Mouse (Mus musculus): Measurements from ENCODE around the gene Pnpla1.

Gene Pnpla1

DNA sequence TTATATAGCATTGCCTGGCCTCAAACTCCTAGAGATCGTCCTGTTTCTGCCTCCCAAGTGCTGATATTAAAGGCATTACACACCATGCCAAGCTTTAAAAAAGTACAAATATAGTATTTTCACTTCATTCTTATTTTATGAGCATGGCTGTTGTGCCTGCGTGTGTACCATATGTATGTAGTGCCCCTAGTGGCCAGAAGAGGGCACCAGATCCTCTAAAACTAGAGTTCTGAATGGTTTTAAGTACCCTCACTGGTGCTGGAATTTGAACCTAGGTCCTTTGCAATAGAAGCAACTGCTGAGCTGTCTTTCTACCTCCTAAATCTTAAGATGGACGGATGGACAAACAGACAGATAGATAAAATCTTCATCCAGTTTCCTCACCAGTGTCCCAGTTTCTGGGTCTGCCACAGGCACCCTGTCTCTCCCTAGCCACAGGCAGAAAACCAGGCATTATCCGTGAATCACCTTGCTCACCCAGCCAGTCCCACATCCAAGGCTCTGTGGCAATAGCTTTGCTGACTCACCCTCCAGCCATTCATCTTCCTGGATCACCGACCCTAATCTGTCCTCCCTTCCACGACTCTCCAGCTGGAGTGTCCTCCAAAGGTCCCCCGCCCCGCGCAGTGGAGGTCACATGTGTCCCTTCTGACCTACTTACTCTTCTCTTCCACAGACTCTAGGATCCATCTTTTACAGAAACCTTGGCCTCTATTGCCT lies 2.9 kb upstream of the Pnpla1 start:
- peaks cover 39% of the 10 kb centered on the region for H3K4me1 ChIP-seq (replicated peaks; ENCODE audit: low read depth, low read length)
- peaks cover 4% of the 10 kb centered on the region for H3K27me3 ChIP-seq (ENCODE audit: insufficient read depth, low read length)
- TF ChIP-seq NANOG (IDR thresholded peaks at IDR 0.05; ENCODE audit: borderline replicate concordance, low read length) (no peak), POU5F1 (IDR thresholded peaks at IDR 0.05; ENCODE audit: borderline replicate concordance, low read length) (no peak), CTCF (conservative IDR thresholded peaks at IDR 0.05; ENCODE audit: low read length) (peak; percentile 81)
- peaks cover 15% of the 10 kb centered on the region for H3K9me3 ChIP-seq (ENCODE audit: low read length)
- H3K36me3 ChIP-seq (ENCODE audit: insufficient read depth, low read length): no peaks in the 10 kb centered on the region
- no peak overlapping the region for H3K4me3 ChIP-seq (replicated peaks; ENCODE audit: low read length)

DNA sequence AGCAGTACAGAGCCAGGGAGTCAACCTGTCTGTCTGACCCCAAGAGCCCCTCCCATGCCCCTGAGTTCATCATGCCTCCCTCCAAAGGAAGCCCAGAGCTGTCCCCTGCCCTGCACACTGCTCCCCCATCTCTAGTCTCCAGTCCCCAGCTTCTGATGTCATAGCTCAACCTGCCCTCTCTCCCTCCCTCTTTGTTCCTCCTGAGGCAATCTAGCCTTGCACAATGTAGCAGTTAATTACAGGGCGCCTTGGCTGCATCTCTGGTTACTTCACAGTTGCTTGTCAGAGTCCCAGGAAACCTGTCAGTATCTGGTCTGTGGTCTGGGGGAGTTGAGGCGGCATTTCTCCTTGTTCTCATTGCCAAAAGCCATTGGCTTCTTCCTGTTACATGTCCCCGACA lies 2.2 kb upstream of the Pnpla1 start:
- H3K4me1 ChIP-seq (replicated peaks; ENCODE audit: low read depth, low read length): peaks cover 39% of the 10 kb centered on the region
- no peak overlapping the region for H3K4me3 ChIP-seq (replicated peaks; ENCODE audit: low read length)
- TF ChIP-seq NANOG (IDR thresholded peaks at IDR 0.05; ENCODE audit: borderline replicate concordance, low read length) (no peak), CTCF (conservative IDR thresholded peaks at IDR 0.05; ENCODE audit: low read length) (no peak), POU5F1 (IDR thresholded peaks at IDR 0.05; ENCODE audit: borderline replicate concordance, low read length) (no peak)

GRCm38 (mm10) chr17:28863926-28864325 lies 5.7 kb downstream of the Pnpla1 start:
- TF ChIP-seq NANOG (IDR thresholded peaks at IDR 0.05; ENCODE audit: borderline replicate concordance, low read length) (no peak), CTCF (conservative IDR thresholded peaks at IDR 0.05; ENCODE audit: low read length) (no peak), POU5F1 (IDR thresholded peaks at IDR 0.05; ENCODE audit: borderline replicate concordance, low read length) (no peak)
- Histone ChIP-seq H3K27me3 (ENCODE audit: insufficient read depth, low read length) (peaks cover 4% of the 10 kb centered on the region; the same call in 1 of the 2 replicates), H3K4me1 (replicated peaks; ENCODE audit: low read depth, low read length) (peaks cover 32% of the 10 kb centered on the region), H3K9me3 (ENCODE audit: low read length) (no peaks in the 10 kb centered on the region), H3K4me3 (replicated peaks; ENCODE audit: low read length) (no peak overlapping the region), H3K36me3 (ENCODE audit: insufficient read depth, low read length) (no peaks in the 10 kb centered on the region)

More for the DNA sequence above, 2.2 kb upstream of the Pnpla1 start:
- Histone ChIP-seq H3K36me3 (ENCODE audit: insufficient read depth, low read length) (no peaks in the 10 kb centered on the region), H3K27me3 (ENCODE audit: insufficient read depth, low read length) (peaks cover 4% of the 10 kb centered on the region), H3K9me3 (ENCODE audit: low read length) (peaks cover 15% of the 10 kb centered on the region)

DNA sequence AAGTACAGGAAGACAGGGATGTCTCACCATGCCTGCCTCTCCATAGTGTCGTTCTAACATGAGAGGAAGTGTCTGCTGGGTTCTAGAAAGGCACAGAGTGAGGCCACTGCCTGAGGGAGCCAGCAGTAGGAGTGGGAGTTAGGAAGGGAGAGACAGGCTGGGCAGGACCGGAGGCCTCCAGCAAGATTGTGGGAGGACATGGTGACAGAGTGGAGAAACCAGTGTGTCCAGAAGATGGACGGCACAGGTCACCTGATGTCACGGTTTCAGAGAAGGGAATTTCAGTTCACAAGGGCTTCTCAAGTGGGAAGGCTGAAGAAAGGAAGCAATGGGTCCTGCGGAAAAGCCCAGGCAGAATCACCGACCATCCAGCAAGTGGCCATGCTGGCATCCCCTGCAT lies 6.3 kb downstream of the Pnpla1 start:
- H3K9me3 ChIP-seq (ENCODE audit: low read length): no peaks in the 10 kb centered on the region
- no peaks in the 10 kb centered on the region for H3K36me3 ChIP-seq (ENCODE audit: insufficient read depth, low read length)
- no peak overlapping the region for H3K4me3 ChIP-seq (replicated peaks; ENCODE audit: low read length)
- H3K4me1 ChIP-seq (replicated peaks; ENCODE audit: low read depth, low read length): peaks cover 27% of the 10 kb centered on the region
- H3K27me3 ChIP-seq (ENCODE audit: insufficient read depth, low read length): no peaks in the 10 kb centered on the region
- TF ChIP-seq CTCF (conservative IDR thresholded peaks at IDR 0.05; ENCODE audit: low read length) (no peak), POU5F1 (IDR thresholded peaks at IDR 0.05; ENCODE audit: borderline replicate concordance, low read length) (no peak), NANOG (IDR thresholded peaks at IDR 0.05; ENCODE audit: borderline replicate concordance, low read length) (no peak)

DNA sequence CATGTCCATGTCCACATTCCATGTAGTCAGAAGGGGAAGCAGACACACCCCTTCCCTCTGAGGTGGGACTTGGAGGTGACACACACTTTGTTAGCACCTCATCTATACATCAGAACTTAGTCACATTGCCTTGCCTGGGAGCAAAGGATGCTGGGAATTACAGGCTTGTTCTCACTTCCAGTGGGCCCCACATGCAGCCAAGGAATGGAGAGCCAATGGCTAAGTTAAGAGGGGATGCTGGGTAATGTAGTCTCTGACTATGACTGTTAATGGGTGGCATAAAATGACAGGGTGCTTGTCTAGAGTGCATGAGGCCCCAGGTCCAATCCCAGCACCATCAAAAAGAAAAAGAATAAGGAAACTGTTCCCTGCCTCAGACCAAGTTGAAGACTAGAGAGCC lies 8.7 kb downstream of the Pnpla1 start:
- Histone ChIP-seq H3K9me3 (ENCODE audit: low read length) (no peaks in the 10 kb centered on the region), H3K27me3 (ENCODE audit: insufficient read depth, low read length) (no peaks in the 10 kb centered on the region; the same call in 1 of the 2 replicates), H3K36me3 (ENCODE audit: insufficient read depth, low read length) (no peaks in the 10 kb centered on the region), H3K4me1 (replicated peaks; ENCODE audit: low read depth, low read length) (peaks cover 23% of the 10 kb centered on the region), H3K4me3 (replicated peaks; ENCODE audit: low read length) (no peak overlapping the region)
- TF ChIP-seq NANOG (IDR thresholded peaks at IDR 0.05; ENCODE audit: borderline replicate concordance, low read length) (no peak), POU5F1 (IDR thresholded peaks at IDR 0.05; ENCODE audit: borderline replicate concordance, low read length) (no peak), CTCF (conservative IDR thresholded peaks at IDR 0.05; ENCODE audit: low read length) (no peak)

DNA sequence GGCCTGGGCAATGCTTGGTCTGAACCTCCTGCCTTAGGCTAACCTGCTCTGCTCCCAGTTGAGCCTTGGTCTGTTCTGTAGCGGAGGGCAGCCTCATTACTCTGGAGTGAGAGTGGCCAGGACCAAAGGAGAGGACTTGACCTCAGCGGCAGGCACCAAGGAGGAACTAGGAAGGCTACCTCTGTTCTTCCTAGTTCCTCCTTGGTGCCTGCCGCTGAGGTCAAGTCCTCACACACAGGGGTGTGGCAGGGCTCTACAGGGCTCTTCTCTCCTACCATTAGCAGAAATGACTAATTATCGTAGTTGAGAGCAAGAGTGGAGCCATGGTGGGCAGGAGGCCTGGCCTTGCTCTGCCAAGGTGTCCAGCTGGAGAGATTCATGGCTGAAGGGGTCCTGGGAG lies 9.2 kb downstream of the Pnpla1 start:
- H3K36me3 ChIP-seq (ENCODE audit: insufficient read depth, low read length): no peaks in the 10 kb centered on the region
- H3K4me3 ChIP-seq (replicated peaks; ENCODE audit: low read length): no peak overlapping the region
- H3K9me3 ChIP-seq (ENCODE audit: low read length): no peaks in the 10 kb centered on the region
- TF ChIP-seq POU5F1 (IDR thresholded peaks at IDR 0.05; ENCODE audit: borderline replicate concordance, low read length): no peak
- TF ChIP-seq NANOG (IDR thresholded peaks at IDR 0.05; ENCODE audit: borderline replicate concordance, low read length): no peak
- TF ChIP-seq CTCF (conservative IDR thresholded peaks at IDR 0.05; ENCODE audit: low read length): no peak
- peaks cover 23% of the 10 kb centered on the region for H3K4me1 ChIP-seq (replicated peaks; ENCODE audit: low read depth, low read length)
- H3K27me3 ChIP-seq (ENCODE audit: insufficient read depth, low read length): no peaks in the 10 kb centered on the region; the same call in 1 of the 2 replicates

GRCm38 (mm10) chr17:28869412-28870110 lies 11.3 kb downstream of the Pnpla1 start:
- TF ChIP-seq CTCF (conservative IDR thresholded peaks at IDR 0.05; ENCODE audit: low read length) (no peak), NANOG (IDR thresholded peaks at IDR 0.05; ENCODE audit: borderline replicate concordance, low read length) (no peak), POU5F1 (IDR thresholded peaks at IDR 0.05; ENCODE audit: borderline replicate concordance, low read length) (no peak)
- peaks cover 6% of the 10 kb centered on the region; the same call in 1 of the 2 replicates for H3K27me3 ChIP-seq (ENCODE audit: insufficient read depth, low read length)
- peaks cover 19% of the 10 kb centered on the region for H3K4me1 ChIP-seq (replicated peaks; ENCODE audit: low read depth, low read length)
- H3K4me3 ChIP-seq (replicated peaks; ENCODE audit: low read length): no peak overlapping the region
- no peaks in the 10 kb centered on the region for H3K36me3 ChIP-seq (ENCODE audit: insufficient read depth, low read length)
- no peaks in the 10 kb centered on the region for H3K9me3 ChIP-seq (ENCODE audit: low read length)

DNA sequence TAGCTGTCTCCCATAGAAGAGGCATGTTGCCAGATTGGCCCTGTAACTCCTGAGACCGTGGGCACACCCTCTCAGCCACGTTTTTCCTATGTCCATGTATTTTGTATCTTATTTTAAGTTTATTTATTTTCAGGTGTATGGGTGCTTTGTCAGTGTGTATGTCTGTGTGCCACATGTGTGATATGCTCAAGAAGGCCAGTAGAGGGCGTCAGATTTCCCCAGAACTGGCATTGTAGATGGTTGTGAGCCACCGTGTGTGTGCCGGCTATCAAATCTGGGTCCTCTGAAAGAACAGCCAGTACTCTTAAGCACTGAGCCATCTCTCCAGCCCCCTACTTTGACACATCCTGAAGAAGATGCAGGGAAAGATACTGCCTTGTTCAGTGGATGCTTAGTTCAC lies 12.2 kb downstream of the Pnpla1 start:
- Histone ChIP-seq H3K36me3 (ENCODE audit: insufficient read depth, low read length) (no peaks in the 10 kb centered on the region), H3K9me3 (ENCODE audit: low read length) (no peaks in the 10 kb centered on the region), H3K4me3 (replicated peaks; ENCODE audit: low read length) (no peak overlapping the region), H3K27me3 (ENCODE audit: insufficient read depth, low read length) (peaks cover 6% of the 10 kb centered on the region; the same call in 1 of the 2 replicates), H3K4me1 (replicated peaks; ENCODE audit: low read depth, low read length) (peaks cover 18% of the 10 kb centered on the region)
- TF ChIP-seq NANOG (IDR thresholded peaks at IDR 0.05; ENCODE audit: borderline replicate concordance, low read length) (no peak), CTCF (conservative IDR thresholded peaks at IDR 0.05; ENCODE audit: low read length) (peak; percentile 55)

Data from E14TG2a.4 (cell line).